Mouse (Mus musculus): ENCODE measurements around the gene Rapgefl1. TPM values are rescaled to one million over a fixed set of nuclear protein-coding genes. Genes with fewer than 3 reads are reported as not detected.

The Rapgefl1 gene
- polyA plus RNA-seq, 1 experiment from 2014 or later = 3.3 TPM

DNA sequence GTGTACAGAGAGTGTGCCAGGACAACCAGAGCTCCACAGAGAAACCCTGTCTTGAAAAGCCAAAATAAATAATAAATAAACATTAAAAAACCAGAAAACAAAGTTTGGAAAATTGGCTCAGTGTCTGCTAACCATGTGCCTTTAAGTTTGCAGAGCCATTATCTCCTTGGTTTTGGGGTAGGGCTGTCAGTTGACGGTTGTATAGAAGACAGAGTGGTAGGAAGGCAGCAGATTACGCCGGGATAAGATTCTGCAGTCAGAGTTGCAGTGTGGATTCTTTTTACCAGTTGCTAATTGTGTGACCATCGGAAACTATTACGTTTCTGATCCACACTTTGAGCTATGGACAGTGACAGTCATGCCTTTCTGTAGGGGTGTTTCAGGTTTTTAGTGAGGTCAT is 53.4 kb downstream of the Rapgefl1 start:
- WGBS = 95% methylated on average over 5 of the region's 5 CpGs
- H3K4me3 ChIP-seq (replicated peaks) = no peak overlapping the region
- H3K27ac ChIP-seq = no peak overlapping the region
- H3K36me3 ChIP-seq = peaks cover 97% of the 10 kb centered on the region
- no peaks in the 10 kb centered on the region for H3K9me3 ChIP-seq
- no peak overlapping the region for H3K4me2 ChIP-seq
- ATAC-seq (ENCODE audit: insufficient number of reproducible peaks, insufficient read depth, low FRiP score, low TSS enrichment, low read depth) = no peak
- peaks cover 6% of the 10 kb centered on the region; the same call in 1 of the 2 replicates for H3K4me1 ChIP-seq (replicated peaks)
- H3K9ac ChIP-seq (replicated peaks) = no peak overlapping the region
- H3K27me3 ChIP-seq = no peaks in the 10 kb centered on the region

DNA sequence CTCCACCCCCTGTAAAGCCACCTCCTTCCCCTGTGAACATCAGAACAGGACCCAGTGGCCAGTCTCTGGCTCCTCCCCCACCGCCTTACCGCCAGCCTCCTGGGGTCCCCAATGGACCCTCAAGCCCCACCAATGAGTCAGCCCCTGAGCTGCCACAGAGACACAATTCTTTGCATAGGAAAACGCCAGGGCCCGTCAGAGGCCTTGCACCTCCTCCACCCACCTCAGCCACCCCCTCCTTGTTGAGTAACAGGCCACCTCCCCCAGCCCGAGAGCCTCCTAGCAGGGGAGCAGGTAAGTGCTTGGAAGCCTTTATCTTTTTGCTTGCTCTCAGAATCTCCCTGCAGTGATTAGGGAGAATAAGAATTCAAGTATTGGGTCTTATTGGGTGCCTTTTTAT is 55.8 kb downstream of the Rapgefl1 start:
- no peak overlapping the region for H3K9ac ChIP-seq (replicated peaks)
- peaks cover 97% of the 10 kb centered on the region for H3K36me3 ChIP-seq
- H3K27ac ChIP-seq = peak overlapping the region; percentile 57; the same call in 1 of the 2 replicates
- no peak for ATAC-seq (ENCODE audit: insufficient number of reproducible peaks, insufficient read depth, low FRiP score, low TSS enrichment, low read depth)
- H3K9me3 ChIP-seq = no peaks in the 10 kb centered on the region
- H3K4me3 ChIP-seq (replicated peaks) = no peak overlapping the region
- no peak overlapping the region for H3K4me2 ChIP-seq
- WGBS = 62% methylated on average over 5 of the region's 5 CpGs
- no peaks in the 10 kb centered on the region for H3K27me3 ChIP-seq
- peaks cover 6% of the 10 kb centered on the region; the same call in 1 of the 2 replicates for H3K4me1 ChIP-seq (replicated peaks)

DNA sequence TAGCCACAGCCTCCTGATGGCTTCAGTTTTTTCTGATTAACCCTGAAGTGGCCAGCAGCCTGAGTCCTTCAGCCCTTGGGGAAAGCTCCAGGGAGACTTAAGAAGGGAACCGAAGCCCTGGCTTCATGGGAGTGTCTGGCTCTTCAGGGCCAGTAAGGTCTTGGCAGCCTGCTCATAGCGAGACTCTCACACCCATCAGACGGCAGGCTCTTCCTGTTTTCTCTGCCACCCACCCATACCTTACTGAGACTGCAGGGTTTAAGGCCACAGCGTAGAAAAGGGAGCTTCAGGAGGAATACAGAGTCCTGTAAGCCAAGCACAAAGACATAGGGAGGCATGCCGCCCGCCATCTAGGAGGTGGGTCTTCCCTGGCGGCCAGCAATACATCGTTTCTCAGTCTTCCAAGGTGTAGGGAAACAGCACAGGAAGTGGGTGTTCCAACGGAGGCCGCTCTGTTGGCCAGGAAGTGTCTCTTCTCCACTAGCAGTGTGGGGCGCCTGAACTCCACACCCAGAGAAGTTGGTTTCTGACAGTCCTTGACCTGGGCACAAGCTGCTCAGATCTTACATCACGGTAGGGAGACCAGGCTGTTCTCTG is 64.0 kb downstream of the Rapgefl1 start:
- Histone ChIP-seq H3K36me3 (peaks cover 85% of the 10 kb centered on the region), H3K27ac (no peak overlapping the region), H3K27me3 (no peaks in the 10 kb centered on the region), H3K4me2 (no peak overlapping the region), H3K4me3 (replicated peaks) (no peak overlapping the region), H3K9me3 (no peaks in the 10 kb centered on the region), H3K4me1 (replicated peaks) (peaks cover 17% of the 10 kb centered on the region), H3K9ac (replicated peaks) (no peak overlapping the region)
- no peak for ATAC-seq (ENCODE audit: insufficient number of reproducible peaks, insufficient read depth, low FRiP score, low TSS enrichment, low read depth)
- WGBS = 89% methylated on average over 12 of the region's 12 CpGs

DNA sequence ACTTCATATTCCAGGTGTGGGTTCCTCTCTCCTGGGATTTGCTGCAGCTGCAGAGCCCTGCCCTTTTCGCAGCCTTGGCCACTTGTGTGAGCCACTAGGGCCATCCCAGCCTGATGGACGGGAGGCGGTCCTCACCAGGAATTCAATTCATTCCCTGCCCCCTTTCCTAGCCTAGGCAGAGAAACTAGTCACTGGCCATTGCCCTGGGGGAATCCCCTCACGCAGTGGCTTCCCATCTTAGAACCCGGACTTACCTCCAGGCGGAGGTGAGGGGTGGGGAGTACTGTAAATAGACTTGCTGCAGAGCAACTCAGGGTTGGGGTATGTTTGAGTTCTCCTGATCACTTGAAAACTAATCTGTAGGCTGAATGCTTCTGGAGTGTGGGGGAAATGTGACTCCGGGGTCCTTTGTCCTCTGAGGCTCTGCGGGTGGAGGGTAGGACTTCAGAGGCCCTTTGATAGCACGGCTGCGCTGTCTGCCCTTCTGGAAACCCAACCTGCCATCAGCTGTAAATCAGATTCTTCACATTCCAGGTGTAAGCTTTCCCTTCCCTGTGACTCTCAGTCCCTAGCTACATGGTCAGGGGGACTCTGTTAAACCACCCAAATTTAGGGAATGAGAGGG is 66.1 kb downstream of the Rapgefl1 start:
- peaks cover 68% of the 10 kb centered on the region for H3K36me3 ChIP-seq

More for the DNA sequence above, 66.1 kb downstream of the Rapgefl1 start:
- H3K27me3 ChIP-seq = no peaks in the 10 kb centered on the region
- peaks cover 17% of the 10 kb centered on the region for H3K4me1 ChIP-seq (replicated peaks)
- peak overlapping the region; percentile 67 for H3K27ac ChIP-seq
- 17% methylated on average over 10 of the region's 10 CpGs for WGBS
- H3K9ac ChIP-seq (replicated peaks) = peak overlapping the region; percentile 37
- peak overlapping the region; percentile 17; the same call in 1 of the 2 replicates for H3K4me2 ChIP-seq
- ATAC-seq (ENCODE audit: insufficient number of reproducible peaks, insufficient read depth, low FRiP score, low TSS enrichment, low read depth) = no peak
- H3K9me3 ChIP-seq = no peaks in the 10 kb centered on the region
- H3K4me3 ChIP-seq (replicated peaks) = no peak overlapping the region

Other genes starting within 250 kb of the Rapgefl1 start
- gene Ormdl3, start 249.4 kb upstream of the Rapgefl1 start, polyA plus RNA-seq (2016; fragmentation: Nextera tagmentation; extraction: Ambion mirVana) = 58.2 and 63.1 TPM in 2 replicates
- gene Lrrc3c, start 238.5 kb upstream of the Rapgefl1 start, polyA plus RNA-seq (2016; fragmentation: Nextera tagmentation; extraction: Ambion mirVana) = not detected in 2 replicates
- gene Gm12355, start 211.1 kb upstream of the Rapgefl1 start, polyA plus RNA-seq (2016; fragmentation: Nextera tagmentation; extraction: Ambion mirVana) = 1.2 and 1.3 TPM in 2 replicates
- gene Gsdma3, start 210.4 kb upstream of the Rapgefl1 start, polyA plus RNA-seq (2016; fragmentation: Nextera tagmentation; extraction: Ambion mirVana) = not detected in 2 replicates
- not detected in 2 replicates for gene Gsdma2, start 190.0 kb upstream of the Rapgefl1 start, polyA plus RNA-seq (2016; fragmentation: Nextera tagmentation; extraction: Ambion mirVana)
- not detected in 2 replicates for gene Gsdma, start 172.4 kb upstream of the Rapgefl1 start, polyA plus RNA-seq (2016; fragmentation: Nextera tagmentation; extraction: Ambion mirVana)
- gene Psmd3, start 154.2 kb upstream of the Rapgefl1 start, polyA plus RNA-seq (2016; fragmentation: Nextera tagmentation; extraction: Ambion mirVana) = 247 and 258 TPM in 2 replicates
- not detected in 2 replicates for gene Csf3, start 135.5 kb upstream of the Rapgefl1 start, polyA plus RNA-seq (2016; fragmentation: Nextera tagmentation; extraction: Ambion mirVana)
- gene Med24, start 107.3 kb upstream of the Rapgefl1 start, polyA plus RNA-seq (2016; fragmentation: Nextera tagmentation; extraction: Ambion mirVana) = 74.4 and 79.3 TPM in 2 replicates
- 22.3 and 24.9 TPM in 2 replicates for gene Thra, start 96.1 kb upstream of the Rapgefl1 start, polyA plus RNA-seq (2016; fragmentation: Nextera tagmentation; extraction: Ambion mirVana)
- 0.79 and 1.0 TPM in 2 replicates for gene Nr1d1, start 61.5 kb upstream of the Rapgefl1 start, polyA plus RNA-seq (2016; fragmentation: Nextera tagmentation; extraction: Ambion mirVana)
- 32.7 and 35.3 TPM in 2 replicates for gene Msl1, start 41.3 kb upstream of the Rapgefl1 start, polyA plus RNA-seq (2016; fragmentation: Nextera tagmentation; extraction: Ambion mirVana)
- 48.1 and 54.1 TPM in 2 replicates for gene Casc3, start 31.9 kb upstream of the Rapgefl1 start, polyA plus RNA-seq (2016; fragmentation: Nextera tagmentation; extraction: Ambion mirVana)
- gene Wipf2, start 26.9 kb downstream of the Rapgefl1 start, polyA plus RNA-seq (2016; fragmentation: Nextera tagmentation; extraction: Ambion mirVana) = 5.6 and 5.8 TPM in 2 replicates
- 44.8 and 48.5 TPM in 2 replicates for gene Cdc6, start 71.0 kb downstream of the Rapgefl1 start, polyA plus RNA-seq (2016; fragmentation: Nextera tagmentation; extraction: Ambion mirVana)
- gene Rara, start 91.0 kb downstream of the Rapgefl1 start, polyA plus RNA-seq (2016; fragmentation: Nextera tagmentation; extraction: Ambion mirVana) = 47.1 TPM in 2 replicates
- 0.51 TPM in 1 of 2 replicates, not detected in the other for gene Gjd3, start 146.2 kb downstream of the Rapgefl1 start, polyA plus RNA-seq (2016; fragmentation: Nextera tagmentation; extraction: Ambion mirVana)
- gene Top2a, start 187.4 kb downstream of the Rapgefl1 start, polyA plus RNA-seq (2016; fragmentation: Nextera tagmentation; extraction: Ambion mirVana) = 347 and 362 TPM in 2 replicates
- gene Igfbp4, start 204.5 kb downstream of the Rapgefl1 start, polyA plus RNA-seq (2016; fragmentation: Nextera tagmentation; extraction: Ambion mirVana) = 1,037 and 1,115 TPM in 2 replicates

Data from limb, embryonic 12.5 days (tissue).